Mouse (Mus musculus): Measurements from ENCODE around the gene Sdhaf3. TPM values are rescaled to one million over a fixed set of nuclear protein-coding genes. Genes with fewer than 3 reads are reported as not detected.

Sdhaf3 gene
- polyA plus RNA-seq (2016; fragmentation: Nextera tagmentation; extraction: Ambion mirVana) = 6.9 and 7.3 TPM in 2 replicates

GRCm38 (mm10) chr6:6955764-6956561 lies at the start of gene Sdhaf3:
Gene Sdhaf3, plus strand, starts transcription at chr6:6956004.
- under 1% methylated on average over 52 of the region's 52 CpGs for WGBS
- Histone ChIP-seq H3K9ac (peak within 1 kb of the TSS; percentile 64), H3K9me3 (no peaks in the 10 kb centered on the region), H3K4me3 (peak within 1 kb of the TSS; percentile 53), H3K4me2 (replicated peaks) (peak within 1 kb of the TSS; percentile 62), H3K27ac (peak within 1 kb of the TSS; percentile 76), H3K4me1 (peaks cover 2% of the 10 kb centered on the region; the same call in 1 of the 2 replicates), H3K27me3 (no peaks in the 10 kb centered on the region), H3K36me3 (no peaks in the 10 kb centered on the region)
- peak; percentile 97 for ATAC-seq (ENCODE audit: insufficient number of reproducible peaks, insufficient read depth, low FRiP score, low TSS enrichment)

- H3K9me3 ChIP-seq = no peaks in the 10 kb centered on the region
- no peak for ATAC-seq (ENCODE audit: insufficient number of reproducible peaks, insufficient read depth, low FRiP score, low TSS enrichment)
Observed at GRCm38 (mm10) chr6:6909586-6909985, 46.2 kb upstream of the Sdhaf3 start.

GRCm38 (mm10) chr6:6914304-6914703 lies 41.5 kb upstream of the Sdhaf3 start:
- H3K36me3 ChIP-seq = no peaks in the 10 kb centered on the region
- no peaks in the 10 kb centered on the region for H3K9me3 ChIP-seq
- no peaks in the 10 kb centered on the region for H3K27me3 ChIP-seq
- H3K4me1 ChIP-seq = no peaks in the 10 kb centered on the region
- H3K4me3 ChIP-seq = no peak overlapping the region
- ATAC-seq (ENCODE audit: insufficient number of reproducible peaks, insufficient read depth, low FRiP score, low TSS enrichment) = no peak
- 73% methylated on average over 1 of the region's 1 CpGs for WGBS
- H3K27ac ChIP-seq = no peak overlapping the region
- no peak overlapping the region for H3K4me2 ChIP-seq (replicated peaks)
- H3K9ac ChIP-seq = no peak overlapping the region

More at GRCm38 (mm10) chr6:6909586-6909985, 46.2 kb upstream of the Sdhaf3 start:
- Histone ChIP-seq H3K4me2 (replicated peaks) (no peak overlapping the region), H3K4me3 (no peak overlapping the region), H3K27me3 (no peaks in the 10 kb centered on the region; the same call in 1 of the 2 replicates), H3K4me1 (no peaks in the 10 kb centered on the region), H3K36me3 (no peaks in the 10 kb centered on the region), H3K27ac (no peak overlapping the region), H3K9ac (no peak overlapping the region)
- WGBS = 71% methylated on average over 8 of the region's 8 CpGs

GRCm38 (mm10) chr6:6914849-6915525 lies 40.8 kb upstream of the Sdhaf3 start:
- no peak for ATAC-seq (ENCODE audit: insufficient number of reproducible peaks, insufficient read depth, low FRiP score, low TSS enrichment)
- Histone ChIP-seq H3K4me2 (replicated peaks) (no peak overlapping the region), H3K36me3 (no peaks in the 10 kb centered on the region), H3K9me3 (no peaks in the 10 kb centered on the region), H3K4me3 (no peak overlapping the region), H3K27ac (no peak overlapping the region), H3K27me3 (no peaks in the 10 kb centered on the region), H3K9ac (no peak overlapping the region), H3K4me1 (no peaks in the 10 kb centered on the region)
- WGBS = 29% methylated on average over 5 of the region's 5 CpGs

- H3K27ac ChIP-seq = no peak overlapping the region
- no peak overlapping the region for H3K4me3 ChIP-seq
- no peaks in the 10 kb centered on the region for H3K9me3 ChIP-seq
- WGBS = 51% methylated on average over 9 of the region's 9 CpGs
- no peaks in the 10 kb centered on the region for H3K27me3 ChIP-seq
- no peak for ATAC-seq (ENCODE audit: insufficient number of reproducible peaks, insufficient read depth, low FRiP score, low TSS enrichment)
- no peaks in the 10 kb centered on the region for H3K36me3 ChIP-seq
- no peak overlapping the region for H3K4me2 ChIP-seq (replicated peaks)
- no peak overlapping the region for H3K9ac ChIP-seq
- H3K4me1 ChIP-seq = no peaks in the 10 kb centered on the region
Observed at GRCm38 (mm10) chr6:6915526-6915915, 40.3 kb upstream of the Sdhaf3 start.

GRCm38 (mm10) chr6:6917334-6917733 lies 38.5 kb upstream of the Sdhaf3 start:
- H3K4me3 ChIP-seq = no peak overlapping the region
- WGBS = 91% methylated on average over 4 of the region's 4 CpGs
- no peaks in the 10 kb centered on the region for H3K36me3 ChIP-seq
- H3K4me1 ChIP-seq = no peaks in the 10 kb centered on the region
- no peak overlapping the region for H3K4me2 ChIP-seq (replicated peaks)
- H3K27me3 ChIP-seq = no peaks in the 10 kb centered on the region
- no peaks in the 10 kb centered on the region for H3K9me3 ChIP-seq
- H3K9ac ChIP-seq = no peak overlapping the region
- H3K27ac ChIP-seq = no peak overlapping the region
- no peak for ATAC-seq (ENCODE audit: insufficient number of reproducible peaks, insufficient read depth, low FRiP score, low TSS enrichment)

GRCm38 (mm10) chr6:6925264-6925663 lies 30.5 kb upstream of the Sdhaf3 start:
- no peaks in the 10 kb centered on the region for H3K27me3 ChIP-seq
- H3K9ac ChIP-seq = no peak overlapping the region
- no peak for ATAC-seq (ENCODE audit: insufficient number of reproducible peaks, insufficient read depth, low FRiP score, low TSS enrichment)
- H3K36me3 ChIP-seq = no peaks in the 10 kb centered on the region
- H3K4me2 ChIP-seq (replicated peaks) = no peak overlapping the region
- H3K4me1 ChIP-seq = no peaks in the 10 kb centered on the region
- H3K9me3 ChIP-seq = no peaks in the 10 kb centered on the region
- no peak overlapping the region for H3K27ac ChIP-seq
- H3K4me3 ChIP-seq = no peak overlapping the region
- WGBS = 31% methylated on average over 1 of the region's 1 CpGs

GRCm38 (mm10) chr6:6930831-6931230 lies 25.0 kb upstream of the Sdhaf3 start:
- no peak for ATAC-seq (ENCODE audit: insufficient number of reproducible peaks, insufficient read depth, low FRiP score, low TSS enrichment)
- no peak overlapping the region for H3K4me2 ChIP-seq (replicated peaks)

GRCm38 (mm10) chr6:6931507-6931906 lies 24.3 kb upstream of the Sdhaf3 start:
- Histone ChIP-seq H3K9ac (no peak overlapping the region), H3K4me3 (no peak overlapping the region), H3K27ac (no peak overlapping the region), H3K4me2 (replicated peaks) (no peak overlapping the region), H3K27me3 (no peaks in the 10 kb centered on the region), H3K36me3 (no peaks in the 10 kb centered on the region), H3K4me1 (no peaks in the 10 kb centered on the region), H3K9me3 (no peaks in the 10 kb centered on the region)
- ATAC-seq (ENCODE audit: insufficient number of reproducible peaks, insufficient read depth, low FRiP score, low TSS enrichment) = no peak
- WGBS = 81% methylated on average over 4 of the region's 4 CpGs

More at GRCm38 (mm10) chr6:6930831-6931230, 25.0 kb upstream of the Sdhaf3 start:
- Histone ChIP-seq H3K4me3 (no peak overlapping the region), H3K36me3 (no peaks in the 10 kb centered on the region), H3K4me1 (no peaks in the 10 kb centered on the region), H3K9ac (no peak overlapping the region), H3K27me3 (no peaks in the 10 kb centered on the region), H3K9me3 (no peaks in the 10 kb centered on the region), H3K27ac (no peak overlapping the region)
- WGBS = 79% methylated on average over 4 of the region's 4 CpGs

GRCm38 (mm10) chr6:6940845-6941244 lies 15.0 kb upstream of the Sdhaf3 start:
- H3K27me3 ChIP-seq = no peaks in the 10 kb centered on the region
- H3K36me3 ChIP-seq = no peaks in the 10 kb centered on the region
- H3K27ac ChIP-seq = no peak overlapping the region
- no peak for ATAC-seq (ENCODE audit: insufficient number of reproducible peaks, insufficient read depth, low FRiP score, low TSS enrichment)
- H3K9me3 ChIP-seq = no peaks in the 10 kb centered on the region
- no peak overlapping the region for H3K4me3 ChIP-seq
- H3K9ac ChIP-seq = no peak overlapping the region
- no peaks in the 10 kb centered on the region for H3K4me1 ChIP-seq
- WGBS = 68% methylated on average over 2 of the region's 2 CpGs
- H3K4me2 ChIP-seq (replicated peaks) = no peak overlapping the region

- H3K27me3 ChIP-seq = no peaks in the 10 kb centered on the region
- no peak for ATAC-seq (ENCODE audit: insufficient number of reproducible peaks, insufficient read depth, low FRiP score, low TSS enrichment)
- 46% methylated on average over 6 of the region's 6 CpGs for WGBS
Observed at GRCm38 (mm10) chr6:6942813-6943212, 13.0 kb upstream of the Sdhaf3 start.

GRCm38 (mm10) chr6:6947650-6948049 lies 8.2 kb upstream of the Sdhaf3 start:
- no peak for ATAC-seq (ENCODE audit: insufficient number of reproducible peaks, insufficient read depth, low FRiP score, low TSS enrichment)
- H3K4me1 ChIP-seq = no peaks in the 10 kb centered on the region
- no peaks in the 10 kb centered on the region for H3K36me3 ChIP-seq
- no peaks in the 10 kb centered on the region for H3K9me3 ChIP-seq
- H3K27ac ChIP-seq = no peak overlapping the region
- H3K27me3 ChIP-seq = no peaks in the 10 kb centered on the region
- H3K9ac ChIP-seq = no peak overlapping the region
- WGBS = 21% methylated on average over 1 of the region's 1 CpGs
- no peak overlapping the region for H3K4me3 ChIP-seq
- no peak overlapping the region for H3K4me2 ChIP-seq (replicated peaks)

More at GRCm38 (mm10) chr6:6942813-6943212, 13.0 kb upstream of the Sdhaf3 start:
- H3K9ac ChIP-seq = no peak overlapping the region
- H3K4me3 ChIP-seq = no peak overlapping the region
- H3K36me3 ChIP-seq = no peaks in the 10 kb centered on the region
- no peaks in the 10 kb centered on the region for H3K9me3 ChIP-seq
- H3K27ac ChIP-seq = no peak overlapping the region
- H3K4me2 ChIP-seq (replicated peaks) = no peak overlapping the region
- H3K4me1 ChIP-seq = no peaks in the 10 kb centered on the region

All from embryonic facial prominence, embryonic 12.5 days (tissue).